Mouse (Mus musculus) kidney, adult 2 months (tissue): ENCODE data around the gene 1700066M21Rik. TPM values are rescaled to one million over a fixed set of nuclear protein-coding genes. Genes with fewer than 3 reads are reported as not detected.

Experiments
- DNase-seq: peaks from one replicate; pipeline ENCODE4 v3.0.0; 2021
- H3K27ac ChIP-seq: fragments of 200-500 bp; 2 replicates; pipeline ENCODE4 v1.5.1; 2012; ENCODE audit warnings: low read depth, low read length, control low read depth, inconsistent platforms; ENCODE audit not compliant: insufficient read depth
- H3K27me3 ChIP-seq: fragments of 200-500 bp; replicated peaks from 2 replicates; pipeline ENCODE4 v1.6.1; 2012; ENCODE audit warnings: mild to moderate bottlenecking, moderate library complexity, low read length, inconsistent platforms; ENCODE audit not compliant: control insufficient read depth, insufficient read depth
- H3K36me3 ChIP-seq: fragments of 200-500 bp; 2 replicates; pipeline ENCODE4 v1.6.1; 2012; ENCODE audit warnings: mild to moderate bottlenecking, moderate library complexity, low read length, inconsistent platforms; ENCODE audit not compliant: control insufficient read depth, insufficient read depth
- H3K4me1 ChIP-seq: fragments of 200-500 bp; 2 replicates; pipeline ENCODE4 v1.6.1; 2011; ENCODE audit warnings: low read length; ENCODE audit not compliant: control insufficient read depth, insufficient read depth
- H3K4me3 ChIP-seq: fragments of 200-500 bp; 2 replicates; pipeline ENCODE4 v1.5.1; 2011; ENCODE audit warnings: mild to moderate bottlenecking, low read depth, low read length, control low read depth; ENCODE audit not compliant: insufficient read depth
- CTCF ChIP-seq: fragments of 200-500 bp; conservative IDR thresholded peaks from 2 replicates; pipeline ENCODE4 v1.5.1; 2011; ENCODE audit warnings: low read depth, mild to moderate bottlenecking, control low read depth, low read length, moderate library complexity, mixed read lengths; ENCODE audit not compliant: insufficient read depth, insufficient read length
- POLR2A ChIP-seq: fragments of 200-500 bp; IDR thresholded peaks from one replicate; pipeline ENCODE4 v1.6.1; 2011; ENCODE audit warnings: low read depth, low read length, control low read depth
- WGBS: fragments of 180-500 bp; shearing (Covaris S2); methylation state at CpG from one replicate; pipeline ENCODE4 v1.1.7; 2018; 5-methylcytosine and 5-hydroxymethylcytosine counted together
- polyA plus RNA-seq: library from polyadenylated mRNA; depleted of rRNA; stranded (reverse); fragments of >200 nt; gene quantifications from 2 replicates; pipeline ENCODE4 v1.2.3, GENCODE M21; 2012

Gene 1700066M21Rik
- polyA plus RNA-seq, 1 experiment, result 2.8 TPM

GRCm38 (mm10) chr1:57370451-57370850, 7.0 kb upstream of the 1700066M21Rik start:
- no peak overlapping the region for H3K27ac ChIP-seq
- no peaks in the 10 kb centered on the region for H3K27me3 ChIP-seq
- H3K4me3 ChIP-seq, result no peak overlapping the region
- H3K36me3 ChIP-seq, result no peaks in the 10 kb centered on the region
- DNase-seq, result no peak
- TF ChIP-seq POLR2A (no peak), CTCF (no peak)
- 77% methylated on average over 4 of the region's 4 CpGs for WGBS
- H3K4me1 ChIP-seq, result no peaks in the 10 kb centered on the region

GRCm38 (mm10) chr1:57375276-57375675, 2.1 kb upstream of the 1700066M21Rik start:
- H3K4me3 ChIP-seq, result no peak overlapping the region

DNA sequence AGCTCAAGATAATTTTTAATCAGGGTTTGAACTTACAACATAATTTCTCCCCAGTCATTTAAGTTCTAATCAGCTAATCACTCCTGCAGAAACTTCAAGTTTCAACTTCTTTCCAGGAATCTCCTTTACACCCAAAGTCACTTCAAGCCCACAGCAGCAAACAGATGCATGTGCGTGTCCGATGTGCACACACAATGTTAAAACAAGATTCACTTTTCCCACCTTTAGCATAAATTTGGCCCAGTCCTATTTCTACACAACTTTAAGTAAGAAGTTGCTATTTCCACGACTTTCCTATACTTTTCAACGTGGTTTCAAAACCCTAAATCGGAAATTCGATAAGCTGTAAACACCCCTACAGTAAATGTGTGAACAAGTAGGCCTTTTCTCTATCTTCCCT, 614 bp upstream of the 1700066M21Rik start:
- no peak for DNase-seq
- 65% methylated on average over 6 of the region's 6 CpGs for WGBS
- H3K27me3 ChIP-seq, result no peaks in the 10 kb centered on the region
- H3K36me3 ChIP-seq, result no peaks in the 10 kb centered on the region
- no peak overlapping the region for H3K27ac ChIP-seq
- TF ChIP-seq POLR2A (no peak), CTCF (no peak)
- H3K4me3 ChIP-seq, result no peak overlapping the region
- peaks cover 7% of the 10 kb centered on the region; the same call in 1 of the 2 replicates for H3K4me1 ChIP-seq

More at GRCm38 (mm10) chr1:57375276-57375675, 2.1 kb upstream of the 1700066M21Rik start:
- no peak for TF ChIP-seq CTCF
- TF ChIP-seq POLR2A, result no peak
- DNase-seq, result no peak
- 97% methylated on average over 2 of the region's 2 CpGs for WGBS
- Histone ChIP-seq H3K27ac (no peak overlapping the region), H3K36me3 (no peaks in the 10 kb centered on the region), H3K27me3 (no peaks in the 10 kb centered on the region), H3K4me1 (peaks cover 7% of the 10 kb centered on the region; the same call in 1 of the 2 replicates)

DNA sequence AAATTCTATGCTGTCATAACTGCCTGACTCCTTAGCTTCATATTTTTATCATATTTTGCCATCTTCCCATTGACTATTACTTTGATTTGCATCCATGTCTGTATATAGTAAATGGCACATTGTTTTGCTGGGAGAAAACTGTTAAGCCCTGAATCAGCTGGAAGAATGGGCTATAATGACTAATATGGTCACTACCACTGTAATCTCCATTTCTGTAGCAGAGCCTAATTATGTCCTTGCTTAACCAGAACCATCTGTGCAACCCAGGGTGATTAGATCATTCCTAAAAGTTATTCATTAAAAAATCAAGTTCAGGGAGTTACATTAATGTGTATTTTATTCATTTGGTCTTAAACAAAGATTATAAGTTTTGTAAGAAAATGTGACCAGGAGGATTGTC, 9.1 kb downstream of the 1700066M21Rik start:
- TF ChIP-seq POLR2A (no peak), CTCF (no peak)

DNA sequence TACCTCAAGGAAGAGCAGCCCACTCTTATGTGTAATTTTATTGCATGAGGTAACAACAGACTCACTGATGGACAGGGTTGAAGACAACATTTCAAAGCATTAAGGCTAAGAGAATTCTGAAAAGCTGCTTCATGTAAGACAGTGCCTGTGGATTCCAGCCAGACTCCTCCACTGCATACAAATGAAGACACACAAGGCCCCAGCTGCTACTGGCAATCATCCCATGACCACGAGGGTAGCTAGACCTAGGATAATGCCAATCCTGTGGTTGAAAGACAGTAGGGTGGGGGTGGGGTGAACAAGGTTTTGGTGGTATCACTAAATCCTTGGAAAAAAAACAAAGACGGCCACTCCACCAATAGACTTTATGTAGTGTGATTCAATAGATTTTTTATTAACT, 10.5 kb downstream of the 1700066M21Rik start:
- Histone ChIP-seq H3K36me3 (no peaks in the 10 kb centered on the region; the same call in 1 of the 2 replicates), H3K4me3 (no peak overlapping the region), H3K4me1 (no peaks in the 10 kb centered on the region), H3K27ac (no peak overlapping the region), H3K27me3 (no peaks in the 10 kb centered on the region)
- 75% methylated on average over 2 of the region's 2 CpGs for WGBS
- TF ChIP-seq POLR2A (no peak), CTCF (no peak)
- no peak for DNase-seq

More for the DNA sequence above, 9.1 kb downstream of the 1700066M21Rik start:
- Histone ChIP-seq H3K27ac (no peak overlapping the region), H3K4me3 (no peak overlapping the region), H3K27me3 (no peaks in the 10 kb centered on the region), H3K36me3 (no peaks in the 10 kb centered on the region), H3K4me1 (no peaks in the 10 kb centered on the region)
- no peak for DNase-seq

DNA sequence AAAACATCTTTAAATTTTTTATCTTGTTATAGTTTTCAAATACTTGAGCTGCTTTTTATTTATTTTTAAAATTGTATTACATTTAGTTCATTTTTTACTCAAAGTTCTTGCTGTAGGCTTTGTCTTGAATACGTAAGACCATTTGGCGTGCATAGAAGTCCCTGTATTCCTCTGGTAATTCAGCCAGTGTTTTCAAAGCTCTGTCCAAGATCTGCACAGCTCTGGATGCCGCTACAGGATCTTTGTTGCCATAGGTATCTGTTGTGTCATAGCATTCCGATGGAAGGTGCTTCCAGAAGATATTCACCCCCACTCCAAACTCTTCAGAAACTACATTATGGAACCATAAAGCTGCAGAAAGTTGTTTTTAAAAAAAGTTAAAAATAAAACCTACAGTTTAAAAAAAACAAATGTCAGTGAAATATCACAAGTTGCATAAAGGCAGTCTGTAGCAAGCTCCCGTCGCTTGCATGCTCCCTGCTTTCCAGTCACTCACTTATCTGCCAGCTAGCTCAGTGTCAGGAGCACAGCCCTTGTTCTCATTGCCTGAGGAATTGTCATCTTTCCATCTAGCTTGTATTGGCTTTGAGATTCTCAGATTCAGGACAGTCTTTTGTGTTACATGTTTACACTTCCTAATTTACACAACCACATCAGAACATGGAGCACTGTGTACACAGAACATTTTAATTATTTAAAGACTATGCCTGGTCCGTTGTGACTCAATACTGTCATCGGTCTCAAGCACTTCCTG, 11.2 kb downstream of the 1700066M21Rik start:
- Histone ChIP-seq H3K4me1 (no peaks in the 10 kb centered on the region), H3K36me3 (no peaks in the 10 kb centered on the region; the same call in none of the 2 replicates), H3K27me3 (no peaks in the 10 kb centered on the region), H3K4me3 (no peak overlapping the region), H3K27ac (no peak overlapping the region)
- TF ChIP-seq POLR2A, result no peak
- TF ChIP-seq CTCF, result no peak
- DNase-seq, result no peak
- 92% methylated on average over 8 of the region's 8 CpGs for WGBS

GRCm38 (mm10) chr1:57390993-57391790, 13.8 kb downstream of the 1700066M21Rik start:
- no peaks in the 10 kb centered on the region; the same call in none of the 2 replicates for H3K36me3 ChIP-seq
- WGBS, result 94% methylated on average over 4 of the region's 4 CpGs
- no peak overlapping the region for H3K4me3 ChIP-seq
- H3K27me3 ChIP-seq, result no peaks in the 10 kb centered on the region
- no peaks in the 10 kb centered on the region for H3K4me1 ChIP-seq
- no peak overlapping the region for H3K27ac ChIP-seq
- TF ChIP-seq CTCF, result no peak
- no peak for TF ChIP-seq POLR2A
- no peak for DNase-seq
